Mouse (Mus musculus) megakaryocyte-erythroid progenitor cell, adult 5-6 weeks (primary cell): Measurements from ENCODE around the gene Drosha. TPM values are rescaled to one million over a fixed set of nuclear protein-coding genes. Genes with fewer than 3 reads are reported as not detected.
"Not testable (repeated sequence)": the region's sequence is repeated elsewhere in the genome, so short reads cannot be mapped to it uniquely, and the experiment has no call there.

Experiments used
- ATAC-seq: replicated peaks from 2 replicates; pipeline ENCODE4 v1.8.0; 2016; ENCODE audit warnings: mild to moderate bottlenecking, inconsistent platforms; ENCODE audit not compliant: severe bottlenecking, poor library complexity, low FRiP score, low TSS enrichment
- total RNA-seq, 2 experiments: library from RNA; stranded (forward) in 1 of 2; stranded (reverse) in 1 of 2; fragments of 200-1000, 215-1000 nt in 1 of 2; fragments of >200 nt in 1 of 2; fragmentation: Nextera tagmentation in 1 of 2; gene quantifications; 2 replicates each; pipeline ENCODE4 v1.2.3; 2014 to 2017

Gene Drosha
- 60.3 and 69.9 TPM in 2 replicates for total RNA-seq (2014; fragmentation: Nextera tagmentation)
- total RNA-seq (2017): 24.3 and 32.3 TPM in 2 replicates

DNA sequence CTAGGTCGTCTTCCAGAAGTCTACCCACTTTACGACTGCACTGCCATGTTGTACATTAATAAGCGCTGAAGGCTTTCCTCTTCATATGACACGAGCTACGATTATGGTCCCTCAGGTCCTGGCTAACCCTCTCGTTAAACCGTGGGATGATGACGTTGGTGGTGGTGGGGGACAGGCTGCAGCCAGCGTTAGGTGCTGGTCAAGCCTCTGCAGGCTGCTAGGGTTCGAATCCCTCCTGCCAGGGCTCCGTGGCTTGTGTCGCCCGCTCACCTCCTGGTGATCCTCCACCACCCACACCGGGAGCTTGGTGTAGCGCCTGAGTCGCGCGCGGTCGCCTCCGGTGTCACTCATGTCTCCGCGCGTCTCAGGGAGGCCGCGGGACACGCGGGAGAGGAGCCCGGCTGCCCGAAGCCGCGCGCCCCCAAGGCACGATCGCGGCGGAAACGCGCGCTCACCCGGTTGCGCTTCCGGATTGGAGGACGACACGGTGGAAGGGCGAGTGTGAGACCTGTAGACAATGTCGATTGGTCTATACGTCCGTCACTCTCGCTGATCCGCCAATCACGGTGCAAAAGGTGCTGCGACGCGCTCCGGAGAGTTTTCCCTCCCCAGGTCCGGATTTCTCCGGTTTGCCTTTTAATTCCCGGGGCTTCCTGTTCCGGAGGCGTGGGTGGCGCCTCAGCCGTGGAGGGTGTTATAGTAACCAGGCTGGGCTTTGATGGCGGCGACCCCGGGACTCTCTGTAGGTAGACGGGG, at the start of gene Drosha, which contains the start of gene 6030458C11Rik:
Gene Drosha (plus strand): TSS at position 619 of the 756 bp plus-strand sequence.
Gene 6030458C11Rik (minus strand): TSS at position 453 of the 756 bp plus-strand sequence.
- ATAC-seq: peak; percentile 98

DNA sequence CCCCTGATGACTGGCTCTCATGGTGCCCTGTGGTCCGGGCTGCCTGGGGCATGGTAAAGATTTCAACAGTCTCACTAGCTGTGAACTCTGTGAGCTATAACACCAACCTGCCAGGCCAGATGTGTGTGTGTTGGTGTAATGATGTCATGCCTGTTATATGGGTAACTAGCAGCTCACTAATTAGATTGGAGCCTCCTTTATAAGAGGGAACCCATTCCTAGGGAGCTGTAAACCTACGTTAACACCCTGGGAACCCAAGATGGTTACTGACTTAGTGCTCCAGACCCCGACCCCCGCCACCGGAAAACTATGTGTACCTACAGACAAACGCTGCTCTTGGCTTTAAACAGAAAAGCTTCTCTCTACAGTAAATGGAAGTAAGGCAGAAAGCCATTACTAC, 43.3 kb upstream of the Drosha start:
- no peak for ATAC-seq

GRCm38 (mm10) chr15:12781729-12782326, 42.8 kb upstream of the Drosha start:
- no peak for ATAC-seq

DNA sequence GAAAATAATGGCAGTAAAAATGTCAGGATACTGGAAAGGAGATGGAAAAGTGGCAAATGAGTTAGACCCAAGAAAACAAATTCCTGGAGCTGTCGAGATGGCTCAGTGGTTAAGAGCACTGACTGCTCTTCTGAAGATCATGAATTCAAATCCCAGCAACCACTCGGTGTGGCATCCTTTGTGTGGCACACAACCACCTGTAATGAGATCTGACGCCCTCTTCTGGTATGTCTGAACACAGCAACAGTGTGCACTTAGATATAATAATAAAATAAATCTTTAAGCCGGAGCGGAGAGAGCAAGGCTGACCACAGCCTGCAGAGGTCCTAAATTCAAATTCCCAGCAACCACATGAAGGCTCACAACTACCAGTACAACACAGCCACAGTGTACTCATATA, 36.1 kb upstream of the Drosha start:
- ATAC-seq: no peak

DNA sequence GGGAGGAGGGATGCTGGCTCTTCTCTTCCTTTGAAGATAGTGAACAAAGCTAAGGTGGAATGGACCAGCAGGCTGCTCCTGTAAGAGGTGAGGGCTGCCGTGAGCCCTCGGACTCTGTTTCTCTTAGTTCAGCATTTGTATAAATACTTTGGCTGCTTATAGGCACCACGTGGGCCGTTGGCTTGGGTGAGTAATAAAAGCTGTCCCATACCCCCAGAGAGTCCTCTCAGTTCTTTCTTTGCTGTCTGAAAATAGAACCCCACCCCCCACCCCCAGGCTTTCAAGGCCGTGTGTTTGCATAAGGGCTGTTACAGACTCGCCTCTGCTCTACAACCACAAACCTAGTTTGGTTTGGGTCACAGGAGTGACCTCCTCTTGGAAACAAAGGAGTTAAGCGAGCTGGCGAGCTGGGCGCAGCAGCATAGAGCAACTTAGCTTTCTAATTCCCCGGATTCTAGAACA, 35.2 kb upstream of the Drosha start:
- no peak for ATAC-seq

- no peak for ATAC-seq
Observed at GRCm38 (mm10) chr15:12794311-12794710, 30.3 kb upstream of the Drosha start.

GRCm38 (mm10) chr15:12795457-12795894, 29.1 kb upstream of the Drosha start:
- ATAC-seq: peak; percentile 73

- no peak for ATAC-seq
Observed at GRCm38 (mm10) chr15:12795909-12796470, 28.6 kb upstream of the Drosha start.

- ATAC-seq: no peak
Observed at GRCm38 (mm10) chr15:12798043-12798442, 26.6 kb upstream of the Drosha start.

DNA sequence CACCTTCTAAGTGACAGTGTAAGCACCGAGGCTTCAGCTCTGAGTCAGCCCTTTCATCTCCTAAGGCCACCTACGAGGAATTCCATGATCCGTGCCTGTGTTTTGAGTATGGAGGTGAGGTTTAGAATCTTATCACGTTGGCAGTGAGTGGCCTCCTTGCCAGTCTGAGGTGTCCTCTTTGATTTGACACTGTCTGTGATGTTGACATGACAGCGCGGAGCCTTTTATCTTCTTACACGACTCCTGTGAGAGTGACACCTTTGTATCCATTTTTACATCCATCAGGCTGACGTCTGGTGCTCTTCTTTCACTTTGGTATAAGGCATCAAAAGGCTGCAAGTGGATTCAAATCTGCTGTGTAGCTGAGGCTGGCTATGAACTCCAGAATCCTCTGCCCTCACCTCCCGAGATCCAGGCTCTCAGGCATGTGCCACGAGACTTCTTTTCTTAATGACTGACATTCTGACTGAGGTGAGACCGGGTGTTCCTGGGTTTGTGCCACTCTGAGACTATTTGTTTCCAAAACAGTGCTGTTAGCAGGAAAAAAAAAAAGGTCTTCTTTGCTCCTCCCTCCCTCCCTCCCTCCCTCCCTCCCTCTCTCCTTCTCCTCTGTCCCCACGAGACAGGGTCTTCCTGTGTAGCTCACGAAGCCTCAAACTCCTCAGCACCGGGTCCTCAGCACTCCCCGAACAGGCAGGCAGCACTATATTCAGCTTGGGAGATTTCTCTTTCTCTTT, 24.0 kb upstream of the Drosha start:
- no peak for ATAC-seq

- ATAC-seq: not testable (repeated sequence)
Observed at GRCm38 (mm10) chr15:12801142-12801506, 23.5 kb upstream of the Drosha start.

- peak; percentile 40; the same call in 1 of the 2 replicates for ATAC-seq
Observed at GRCm38 (mm10) chr15:12805071-12805470, 19.5 kb upstream of the Drosha start.

DNA sequence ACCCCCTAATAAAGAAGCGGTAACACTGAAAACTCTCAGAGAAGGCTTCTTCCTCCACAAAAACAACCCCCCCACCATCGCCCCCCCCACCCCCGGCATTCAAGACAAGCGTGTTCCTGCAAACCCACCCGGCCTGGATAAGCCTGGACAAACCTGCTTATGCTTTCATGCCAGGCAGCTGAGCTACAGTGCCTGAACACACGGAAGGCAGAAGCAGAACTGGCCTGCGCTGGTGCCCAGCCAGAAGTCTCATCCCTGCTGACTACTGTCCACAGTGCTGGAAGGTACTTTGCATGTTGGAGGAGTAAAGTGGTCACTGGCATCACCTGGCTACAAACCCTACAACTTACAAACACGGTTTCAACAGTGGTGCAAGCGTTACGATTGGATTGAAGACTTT, 17.5 kb upstream of the Drosha start:
- no peak for ATAC-seq

- ATAC-seq: peak; percentile 71
Observed at GRCm38 (mm10) chr15:12809305-12809704, 15.3 kb upstream of the Drosha start.

DNA sequence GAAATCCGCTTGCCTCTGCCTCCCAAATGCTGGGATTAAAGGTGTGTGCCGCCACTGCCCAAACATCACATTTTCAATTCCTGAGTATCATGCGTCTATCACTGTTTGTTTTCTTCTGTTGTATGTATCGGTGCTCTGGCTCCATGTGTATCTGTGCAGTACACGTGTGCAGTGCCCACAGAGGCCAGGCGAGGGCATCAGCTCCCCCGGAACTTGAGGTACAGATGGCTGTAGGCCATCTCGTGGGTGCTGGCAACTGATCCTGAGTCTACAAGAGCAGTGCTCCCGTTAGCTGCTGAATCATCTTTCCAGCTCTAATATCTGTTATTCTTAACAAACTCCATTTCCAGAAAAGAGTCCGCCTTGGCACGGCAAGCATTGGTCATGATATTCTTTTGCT, 12.0 kb upstream of the Drosha start:
- ATAC-seq: no peak

- no peak for ATAC-seq
Observed at GRCm38 (mm10) chr15:12817592-12817991, 7.0 kb upstream of the Drosha start.

- 0 out of 2 replicates have a peak, but pooled peaks have one; percentile 16 for ATAC-seq
Observed at GRCm38 (mm10) chr15:12822416-12823395, 1.9 kb upstream of the Drosha start.

DNA sequence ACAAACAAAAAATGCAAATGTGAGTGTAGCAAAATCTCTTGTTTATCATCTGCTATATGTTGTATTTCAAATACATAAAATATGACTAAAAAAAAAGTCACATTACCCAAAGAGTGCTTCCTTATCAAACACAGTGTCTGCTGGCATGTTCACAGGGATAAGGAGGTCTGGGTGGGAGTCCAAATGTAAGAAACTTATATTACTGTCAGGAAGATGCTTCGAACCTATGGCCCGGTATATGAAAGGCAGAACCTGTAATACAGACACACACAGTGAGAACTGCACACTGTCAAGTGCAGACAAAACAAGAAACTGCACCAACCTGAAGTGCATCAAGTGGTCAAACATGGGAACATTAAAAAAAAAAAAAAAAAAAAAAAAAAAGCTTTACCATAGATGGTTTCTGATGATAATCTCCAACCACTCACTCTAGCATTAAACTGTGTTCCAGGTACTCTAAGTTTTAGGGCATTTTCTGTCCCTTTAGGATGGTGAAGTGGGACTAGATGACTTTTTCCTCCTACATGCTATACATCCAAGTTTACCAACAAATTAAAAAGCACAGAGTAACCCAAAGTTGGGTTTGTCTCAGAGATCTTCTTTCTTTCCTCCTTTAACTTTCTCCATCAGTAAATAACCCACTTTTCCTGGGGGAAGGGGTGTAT, 1.0 kb upstream of the Drosha start:
- ATAC-seq: peak; percentile 32
